Mouse (Mus musculus): ENCODE measurements around the gene Tymp. TPM values are rescaled to one million over a fixed set of nuclear protein-coding genes. Genes with fewer than 3 reads are reported as not detected.

Gene Tymp
- polyA plus RNA-seq (2015; fragmentation: Nextera tagmentation; extraction: Ambion mirVana), result 2.0 and 2.2 TPM in 2 replicates

- Histone ChIP-seq H3K4me2 (no peak within 1 kb of the TSS), H3K36me3 (peaks cover 8% of the 10 kb centered on the region), H3K27ac (replicated peaks) (no peak within 1 kb of the TSS), H3K9me3 (no peaks in the 10 kb centered on the region), H3K4me3 (no peak within 1 kb of the TSS), H3K4me1 (replicated peaks) (peaks cover 40% of the 10 kb centered on the region), H3K27me3 (peaks cover 62% of the 10 kb centered on the region), H3K9ac (no peak within 1 kb of the TSS)
- ATAC-seq (ENCODE audit: low read depth), result no peak
- 27% methylated on average over 16 of the region's 16 CpGs for WGBS
Measured at GRCm38 (mm10) chr15:89376957-89377356, at the start of gene Tymp. Tymp (minus strand) TSS chr15:89377039.

- no peak within 1 kb of the TSS for H3K27ac ChIP-seq (replicated peaks)
- no peak within 1 kb of the TSS for H3K9ac ChIP-seq
- no peaks in the 10 kb centered on the region for H3K9me3 ChIP-seq
- H3K36me3 ChIP-seq, result peaks cover 56% of the 10 kb centered on the region
- no peak for ATAC-seq (ENCODE audit: low read depth)
- no peaks in the 10 kb centered on the region for H3K27me3 ChIP-seq
- WGBS, result 31% methylated on average over 6 of the region's 6 CpGs
- no peak within 1 kb of the TSS for H3K4me2 ChIP-seq
- peaks cover 20% of the 10 kb centered on the region for H3K4me1 ChIP-seq (replicated peaks)
- no peak within 1 kb of the TSS for H3K4me3 ChIP-seq
Measured at GRCm38 (mm10) chr15:89425711-89426121, 48.9 kb upstream of the Tymp start, which contains the start of gene Cpt1b. Cpt1b (minus strand) TSS chr15:89425863.

GRCm38 (mm10) chr15:89424621-89425020 lies 47.8 kb upstream of the Tymp start:
- Histone ChIP-seq H3K27ac (replicated peaks) (no peak overlapping the region), H3K27me3 (no peaks in the 10 kb centered on the region), H3K9me3 (no peaks in the 10 kb centered on the region), H3K4me2 (no peak overlapping the region), H3K36me3 (peaks cover 67% of the 10 kb centered on the region), H3K9ac (no peak overlapping the region), H3K4me3 (no peak overlapping the region), H3K4me1 (replicated peaks) (peaks cover 13% of the 10 kb centered on the region)
- 83% methylated on average over 8 of the region's 8 CpGs for WGBS
- ATAC-seq (ENCODE audit: low read depth), result no peak

- no peak for ATAC-seq (ENCODE audit: low read depth)
- 93% methylated on average over 9 of the region's 9 CpGs for WGBS
- no peak overlapping the region for H3K27ac ChIP-seq (replicated peaks)
Measured at GRCm38 (mm10) chr15:89421938-89422337, 45.1 kb upstream of the Tymp start.

GRCm38 (mm10) chr15:89415282-89415681 lies 38.4 kb upstream of the Tymp start:
- Histone ChIP-seq H3K27me3 (no peaks in the 10 kb centered on the region), H3K4me3 (no peak overlapping the region), H3K27ac (replicated peaks) (no peak overlapping the region), H3K4me1 (replicated peaks) (no peaks in the 10 kb centered on the region), H3K9me3 (no peaks in the 10 kb centered on the region), H3K4me2 (no peak overlapping the region), H3K9ac (no peak overlapping the region), H3K36me3 (peaks cover 42% of the 10 kb centered on the region)
- no peak for ATAC-seq (ENCODE audit: low read depth)
- WGBS, result 93% methylated on average over 8 of the region's 8 CpGs

More at GRCm38 (mm10) chr15:89421938-89422337, 45.1 kb upstream of the Tymp start:
- Histone ChIP-seq H3K9ac (no peak overlapping the region), H3K27me3 (no peaks in the 10 kb centered on the region), H3K36me3 (peaks cover 84% of the 10 kb centered on the region), H3K4me1 (replicated peaks) (0 out of 2 replicates have a peak, but pooled peaks cover 2% of the 10 kb centered on the region), H3K4me2 (no peak overlapping the region), H3K4me3 (no peak overlapping the region), H3K9me3 (no peaks in the 10 kb centered on the region)

- Histone ChIP-seq H3K4me3 (no peak within 1 kb of the TSS), H3K27me3 (no peaks in the 10 kb centered on the region), H3K27ac (replicated peaks) (no peak within 1 kb of the TSS), H3K4me1 (replicated peaks) (no peaks in the 10 kb centered on the region), H3K9me3 (peaks cover 16% of the 10 kb centered on the region; the same call in 1 of the 2 replicates), H3K9ac (no peak within 1 kb of the TSS), H3K36me3 (no peaks in the 10 kb centered on the region), H3K4me2 (no peak within 1 kb of the TSS)
- WGBS, result 82% methylated on average over 24 of the region's 24 CpGs
- no peak for ATAC-seq (ENCODE audit: low read depth)
Measured at GRCm38 (mm10) chr15:89410118-89410517, 33.3 kb upstream of the Tymp start, which contains the start of gene Syce3. Syce3 (minus strand) TSS chr15:89410503.

GRCm38 (mm10) chr15:89406691-89407090 lies 29.9 kb upstream of the Tymp start:
- no peaks in the 10 kb centered on the region for H3K36me3 ChIP-seq
- H3K4me2 ChIP-seq, result no peak overlapping the region
- H3K27me3 ChIP-seq, result no peaks in the 10 kb centered on the region
- H3K27ac ChIP-seq (replicated peaks), result no peak overlapping the region
- H3K9ac ChIP-seq, result no peak overlapping the region
- no peak for ATAC-seq (ENCODE audit: low read depth)
- H3K9me3 ChIP-seq, result peaks cover 16% of the 10 kb centered on the region; the same call in 1 of the 2 replicates
- H3K4me3 ChIP-seq, result no peak overlapping the region
- no peaks in the 10 kb centered on the region for H3K4me1 ChIP-seq (replicated peaks)

GRCm38 (mm10) chr15:89404831-89405623 lies 28.2 kb upstream of the Tymp start:
- WGBS, result 84% methylated on average over 10 of the region's 10 CpGs
- no peak overlapping the region for H3K9ac ChIP-seq
- H3K9me3 ChIP-seq, result peaks cover 16% of the 10 kb centered on the region; the same call in 1 of the 2 replicates
- no peaks in the 10 kb centered on the region for H3K36me3 ChIP-seq
- H3K27ac ChIP-seq (replicated peaks), result no peak overlapping the region
- no peaks in the 10 kb centered on the region for H3K27me3 ChIP-seq
- ATAC-seq (ENCODE audit: low read depth), result no peak
- no peak overlapping the region for H3K4me3 ChIP-seq
- H3K4me1 ChIP-seq (replicated peaks), result no peaks in the 10 kb centered on the region
- no peak overlapping the region for H3K4me2 ChIP-seq

- Histone ChIP-seq H3K4me2 (no peak overlapping the region), H3K27ac (replicated peaks) (no peak overlapping the region), H3K9ac (no peak overlapping the region), H3K4me1 (replicated peaks) (no peaks in the 10 kb centered on the region), H3K27me3 (no peaks in the 10 kb centered on the region), H3K4me3 (no peak overlapping the region), H3K9me3 (peaks cover 7% of the 10 kb centered on the region; the same call in 1 of the 2 replicates), H3K36me3 (no peaks in the 10 kb centered on the region)
- WGBS, result 90% methylated on average over 1 of the region's 1 CpGs
- ATAC-seq (ENCODE audit: low read depth), result no peak
Measured at GRCm38 (mm10) chr15:89402471-89402870, 25.6 kb upstream of the Tymp start.

- no peak for ATAC-seq (ENCODE audit: low read depth)
- Histone ChIP-seq H3K4me1 (replicated peaks) (no peaks in the 10 kb centered on the region), H3K27me3 (no peaks in the 10 kb centered on the region), H3K9ac (no peak overlapping the region), H3K4me2 (no peak overlapping the region), H3K36me3 (no peaks in the 10 kb centered on the region), H3K27ac (replicated peaks) (no peak overlapping the region), H3K9me3 (no peaks in the 10 kb centered on the region), H3K4me3 (no peak overlapping the region)
- WGBS, result 82% methylated on average over 1 of the region's 1 CpGs
Measured at GRCm38 (mm10) chr15:89399716-89400115, 22.9 kb upstream of the Tymp start.

- 76% methylated on average over 2 of the region's 2 CpGs for WGBS
- Histone ChIP-seq H3K27ac (replicated peaks) (no peak overlapping the region), H3K4me3 (no peak overlapping the region), H3K9me3 (no peaks in the 10 kb centered on the region), H3K27me3 (no peaks in the 10 kb centered on the region), H3K36me3 (no peaks in the 10 kb centered on the region), H3K9ac (no peak overlapping the region), H3K4me2 (no peak overlapping the region), H3K4me1 (replicated peaks) (no peaks in the 10 kb centered on the region)
- no peak for ATAC-seq (ENCODE audit: low read depth)
Measured at GRCm38 (mm10) chr15:89398146-89398545, 21.3 kb upstream of the Tymp start.

- WGBS, result 87% methylated on average over 4 of the region's 4 CpGs
- Histone ChIP-seq H3K27me3 (no peaks in the 10 kb centered on the region), H3K36me3 (no peaks in the 10 kb centered on the region), H3K9me3 (no peaks in the 10 kb centered on the region), H3K4me2 (no peak overlapping the region), H3K9ac (no peak overlapping the region), H3K4me3 (no peak overlapping the region), H3K4me1 (replicated peaks) (no peaks in the 10 kb centered on the region), H3K27ac (replicated peaks) (no peak overlapping the region)
- ATAC-seq (ENCODE audit: low read depth), result no peak
Measured at GRCm38 (mm10) chr15:89396883-89397282, 20.0 kb upstream of the Tymp start.
